Mouse (Mus musculus) MN1 (cell line): Measurements from ENCODE around the gene Slc6a13.

ENCODE experiments used
- DNase-seq: peaks from one replicate; pipeline ENCODE4 v3.0.0-alpha.2; 2016; ENCODE audit warnings: low spot score

Slc6a13 gene

GRCm38 (mm10) chr6:121299954-121300353 is at the start of gene Slc6a13:
TSS of gene Slc6a13 (plus strand) at chr6:121300227.
- no peak for DNase-seq

GRCm38 (mm10) chr6:121250406-121250805 is 49.6 kb upstream of the Slc6a13 start:
- DNase-seq: no peak

GRCm38 (mm10) chr6:121251256-121251655 is 48.8 kb upstream of the Slc6a13 start:
- no peak for DNase-seq

GRCm38 (mm10) chr6:121260548-121260947 is 39.5 kb upstream of the Slc6a13 start:
- peak; percentile 37 for DNase-seq

GRCm38 (mm10) chr6:121261233-121261632 is 38.8 kb upstream of the Slc6a13 start:
- no peak for DNase-seq

GRCm38 (mm10) chr6:121262004-121262403 is 38.0 kb upstream of the Slc6a13 start:
- no peak for DNase-seq

GRCm38 (mm10) chr6:121262496-121262895 is 37.5 kb upstream of the Slc6a13 start:
- DNase-seq: no peak

GRCm38 (mm10) chr6:121270156-121270555 is 29.9 kb upstream of the Slc6a13 start:
- no peak for DNase-seq

GRCm38 (mm10) chr6:121271707-121272074 is 28.3 kb upstream of the Slc6a13 start:
- no peak for DNase-seq

GRCm38 (mm10) chr6:121272075-121272800 is 27.8 kb upstream of the Slc6a13 start:
- DNase-seq: peak; percentile 91

- peak; percentile 50 for DNase-seq
These were observed 25.7 kb upstream of the Slc6a13 start for GRCm38 (mm10) chr6:121274356-121274755.

GRCm38 (mm10) chr6:121284132-121284531 is 15.9 kb upstream of the Slc6a13 start:
- DNase-seq: peak; percentile 17

- no peak for DNase-seq
These were observed 710 bp upstream of the Slc6a13 start for GRCm38 (mm10) chr6:121299317-121299716.

- no peak for DNase-seq
These were observed 477 bp downstream of the Slc6a13 start for GRCm38 (mm10) chr6:121300504-121300903.

GRCm38 (mm10) chr6:121303466-121304220 is 3.6 kb downstream of the Slc6a13 start:
- DNase-seq: no peak

- no peak for DNase-seq
These were observed 4.6 kb downstream of the Slc6a13 start for GRCm38 (mm10) chr6:121304630-121305029.

GRCm38 (mm10) chr6:121305571-121305970 is 5.5 kb downstream of the Slc6a13 start:
- DNase-seq: no peak

- DNase-seq: no peak
These were observed 11.0 kb downstream of the Slc6a13 start for GRCm38 (mm10) chr6:121310984-121311383.

- DNase-seq: no peak
These were observed 19.1 kb downstream of the Slc6a13 start for GRCm38 (mm10) chr6:121319099-121319498.

- no peak for DNase-seq
These were observed 22.5 kb downstream of the Slc6a13 start for GRCm38 (mm10) chr6:121322381-121323110.

- no peak for DNase-seq
These were observed 25.3 kb downstream of the Slc6a13 start for GRCm38 (mm10) chr6:121325298-121325697.

- DNase-seq: no peak
These were observed 25.7 kb downstream of the Slc6a13 start for GRCm38 (mm10) chr6:121325740-121326139.
